Mouse (Mus musculus) layer of hippocampus, adult 8-10 months (tissue): ENCODE measurements around the gene Cd3g. TPM values are rescaled to one million over a fixed set of nuclear protein-coding genes. Genes with fewer than 3 reads are reported as not detected.

Experiments used
- DNase-seq, 2 experiments: peaks; one replicate each; pipeline ENCODE4 v3.0.0; 2022; ENCODE audit warnings: low spot score in 2 of 2
- total RNA-seq, 4 experiments: library from RNA; stranded (reverse); gene quantifications; 2 replicates each; pipeline ENCODE4 v1.2.4; 2022

Gene Cd3g
- under 1 TPM in 2 of 4 experiments, not detected in 2; 0.38 to 0.43 TPM for total RNA-seq

GRCm38 (mm10) chr9:44980242-44980641, at the start of gene Cd3g:
TSS of gene Cd3g (minus strand) at chr9:44980431.
- DNase-seq, result no peak

- no peak for DNase-seq
Observed at GRCm38 (mm10) chr9:45027376-45027775, 47.1 kb upstream of the Cd3g start.

DNA sequence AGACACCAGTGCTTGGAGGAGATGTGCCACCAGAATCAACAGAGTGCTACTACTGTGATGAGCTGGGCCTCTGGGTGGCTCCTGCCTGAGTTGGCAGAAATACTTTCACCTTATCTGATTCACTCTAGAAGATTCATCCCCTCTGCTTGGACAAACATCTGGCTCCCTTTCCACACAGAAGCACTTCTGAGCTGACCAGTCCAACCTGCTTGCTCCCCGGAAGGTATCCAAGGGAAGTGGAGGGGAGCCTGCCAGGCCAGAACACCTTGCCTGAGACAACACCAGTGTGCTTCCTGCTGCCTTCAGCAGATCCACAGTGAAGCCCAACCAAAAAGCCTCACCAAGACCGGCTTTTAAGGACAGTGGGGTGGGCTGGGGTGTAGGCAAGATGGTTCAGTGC, 44.0 kb upstream of the Cd3g start:
- no peak for DNase-seq

DNA sequence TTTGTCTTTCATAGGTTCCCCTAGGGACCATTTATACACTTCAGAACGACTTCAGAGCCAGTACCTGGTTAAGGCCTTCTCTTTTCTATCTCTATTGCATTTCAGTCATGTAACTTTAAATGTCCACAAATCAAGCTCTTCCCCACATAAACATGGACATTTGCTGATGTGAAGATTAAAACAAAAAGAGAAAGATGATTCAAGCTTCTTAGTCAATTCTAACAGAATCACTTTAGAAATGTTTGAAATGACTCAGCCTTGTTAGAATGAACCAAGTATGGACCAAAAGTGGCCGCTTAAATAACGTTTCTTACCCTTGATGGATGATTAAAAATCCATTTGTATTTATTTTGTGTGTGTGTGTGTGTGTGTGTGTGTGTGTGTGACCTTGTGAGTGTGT, 43.4 kb upstream of the Cd3g start:
- DNase-seq, result no peak

- DNase-seq, result peak; percentile 7 to 44
Observed at GRCm38 (mm10) chr9:45022800-45023199, 42.6 kb upstream of the Cd3g start.

- peak in 1 of 2 experiments; percentile 3 for DNase-seq
Observed at GRCm38 (mm10) chr9:45018031-45018430, 37.8 kb upstream of the Cd3g start.

GRCm38 (mm10) chr9:45015841-45016240, 35.6 kb upstream of the Cd3g start:
- no peak for DNase-seq

GRCm38 (mm10) chr9:45014879-45015278, 34.6 kb upstream of the Cd3g start:
- no peak for DNase-seq

- no peak for DNase-seq
Observed at GRCm38 (mm10) chr9:45011291-45011690, 31.1 kb upstream of the Cd3g start.

DNA sequence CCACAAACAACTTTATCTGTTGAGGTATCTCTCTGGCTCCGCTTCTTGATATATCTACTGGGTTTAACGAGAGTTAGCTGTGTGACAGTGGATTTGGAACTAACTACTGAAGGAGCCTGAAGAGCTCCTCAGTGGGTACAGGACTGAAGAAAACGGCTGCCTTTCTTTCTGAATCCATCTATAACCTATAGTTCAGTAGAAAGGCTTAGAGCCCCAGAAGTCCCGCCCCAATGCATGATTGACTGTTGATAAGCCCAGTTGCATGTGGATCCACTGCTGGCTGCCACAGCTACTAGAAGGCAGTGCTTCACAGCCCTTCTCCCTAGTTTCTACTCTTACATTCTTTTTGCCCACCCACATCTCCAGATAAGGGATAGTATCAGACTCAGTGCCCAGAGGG, 30.2 kb upstream of the Cd3g start:
- no peak for DNase-seq

- DNase-seq, result no peak
Observed at GRCm38 (mm10) chr9:45009180-45010078, 29.2 kb upstream of the Cd3g start, which contains the start of gene Cd3e. TSS of gene Cd3e (minus strand) at chr9:45009627.

- DNase-seq, result no peak
Observed at GRCm38 (mm10) chr9:45008342-45008741, 28.1 kb upstream of the Cd3g start.

- DNase-seq, result no peak
Observed at GRCm38 (mm10) chr9:45007404-45007803, 27.2 kb upstream of the Cd3g start.

GRCm38 (mm10) chr9:45000249-45000648, 20.0 kb upstream of the Cd3g start:
- no peak for DNase-seq

GRCm38 (mm10) chr9:44999776-45000175, 19.5 kb upstream of the Cd3g start:
- no peak for DNase-seq

DNA sequence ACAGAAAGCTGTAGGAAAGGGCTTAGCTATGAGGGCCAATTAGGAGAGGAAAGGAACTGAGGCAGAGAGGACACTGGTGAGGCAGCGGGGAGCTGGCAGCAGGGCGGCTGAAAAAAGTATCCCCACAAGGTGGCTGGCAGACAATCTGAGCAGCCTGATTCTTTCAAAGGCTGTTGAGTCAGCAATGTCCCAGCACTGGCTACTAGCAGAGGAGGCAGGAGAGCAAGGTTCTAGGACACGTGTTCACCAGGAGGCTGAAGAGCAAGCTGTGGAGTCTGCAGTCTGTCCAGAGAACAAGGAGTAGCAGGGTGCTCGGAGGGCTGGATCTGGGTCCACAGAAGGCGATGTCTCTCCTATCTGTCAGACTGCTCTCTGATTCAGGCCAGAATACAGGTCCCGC, 18.9 kb upstream of the Cd3g start:
- DNase-seq, result no peak

DNA sequence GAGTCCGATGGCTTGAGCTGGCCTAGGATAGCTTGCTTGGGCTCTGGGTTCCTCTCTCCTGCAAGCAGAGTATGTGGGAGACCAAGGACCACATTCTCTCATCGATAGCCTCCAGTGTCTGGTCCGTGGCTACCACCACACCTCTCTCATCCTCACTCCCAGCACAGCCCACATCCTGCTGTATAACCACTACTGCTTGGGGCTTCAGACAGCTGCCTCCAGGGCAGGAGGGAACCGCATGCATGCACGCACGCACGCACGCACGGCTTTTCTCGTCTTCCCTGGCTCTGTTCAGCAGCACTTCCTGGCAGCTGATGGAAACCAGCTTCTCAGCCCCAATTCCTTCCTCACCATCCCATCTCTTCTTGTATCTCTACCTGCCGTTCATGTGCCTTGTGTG, 17.9 kb upstream of the Cd3g start:
- DNase-seq, result no peak

GRCm38 (mm10) chr9:44996590-44996989, 16.4 kb upstream of the Cd3g start:
- DNase-seq, result no peak

- DNase-seq, result no peak
Observed at GRCm38 (mm10) chr9:44994962-44995361, 14.7 kb upstream of the Cd3g start.

DNA sequence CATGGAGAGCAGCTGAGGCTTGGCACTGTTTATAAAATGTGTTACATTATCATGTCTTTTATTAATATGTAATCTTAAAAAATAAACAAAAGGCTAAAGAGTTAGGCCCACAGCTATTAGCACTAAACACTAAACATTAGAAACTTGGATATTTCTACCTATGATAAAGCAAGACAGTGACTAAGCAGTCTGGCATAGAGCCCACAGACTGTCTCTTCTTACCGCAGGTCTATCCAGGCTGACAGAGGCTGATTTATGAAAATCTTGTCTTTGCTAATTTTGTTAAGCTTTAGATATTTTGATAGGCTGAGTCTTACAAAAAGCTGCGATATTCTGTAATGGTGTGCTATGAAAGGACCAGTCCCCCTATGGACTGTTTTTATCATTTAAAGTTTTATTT, 13.0 kb upstream of the Cd3g start:
- DNase-seq, result no peak

- no peak for DNase-seq
Observed at GRCm38 (mm10) chr9:44992271-44992670, 12.0 kb upstream of the Cd3g start.

DNA sequence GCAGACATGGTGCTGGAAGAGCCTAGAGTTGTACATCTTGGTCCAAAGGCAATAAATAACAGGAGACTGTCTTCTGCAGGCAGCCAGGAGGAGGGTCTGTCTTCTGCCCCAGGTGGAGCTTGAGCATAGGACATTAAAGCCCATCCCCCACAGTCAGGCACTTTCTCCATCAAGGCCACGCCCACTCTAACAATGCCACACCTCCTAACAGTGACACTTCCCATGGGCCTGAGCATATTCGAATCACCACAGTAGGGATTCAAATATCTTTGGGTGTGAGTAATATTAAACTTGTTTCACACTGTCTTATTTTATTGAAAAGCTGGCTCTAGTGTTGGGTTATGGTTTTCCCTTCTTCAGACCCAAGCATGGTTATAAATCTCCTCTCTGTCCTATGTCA, 11.6 kb upstream of the Cd3g start:
- no peak for DNase-seq

GRCm38 (mm10) chr9:44986976-44987375, 6.7 kb upstream of the Cd3g start:
- no peak for DNase-seq
